Mouse (Mus musculus): ENCODE data around the gene Prkn.

GRCm38 (mm10) chr17:11876240-11876639 is 1036.1 kb downstream of the Prkn start:
- no peak for TF ChIP-seq POLR2A (IDR thresholded peaks at IDR 0.05; ENCODE audit: control insufficient read depth in 1 of 2, insufficient read depth in 1 of 2, low read depth in 1 of 2, low read length in 2 of 2, poor library complexity in 1 of 2)
- no peak for TF ChIP-seq SIN3A (IDR thresholded peaks at IDR 0.05; ENCODE audit: low read length)
- no peak for TF ChIP-seq KAT2A (conservative IDR thresholded peaks at IDR 0.05; ENCODE audit: low read depth, low read length)
- no peak for TF ChIP-seq BHLHE40 (IDR thresholded peaks at IDR 0.05; ENCODE audit: borderline replicate concordance, low read depth, low read length)

All from MEL (cell line).